Mouse (Mus musculus) thymus, postnatal 10 days (tissue): ENCODE measurements around the gene Rrp7a.
"Not testable (repeated sequence)": the region's sequence is repeated elsewhere in the genome, so short reads cannot be mapped to it uniquely, and the experiment has no call there.

Experiments
- DNase-seq, 2 experiments: peaks; one replicate each; pipeline ENCODE4 v3.0.0; 2021; ENCODE audit warnings: low spot score in 2 of 2

Gene Rrp7a

DNA sequence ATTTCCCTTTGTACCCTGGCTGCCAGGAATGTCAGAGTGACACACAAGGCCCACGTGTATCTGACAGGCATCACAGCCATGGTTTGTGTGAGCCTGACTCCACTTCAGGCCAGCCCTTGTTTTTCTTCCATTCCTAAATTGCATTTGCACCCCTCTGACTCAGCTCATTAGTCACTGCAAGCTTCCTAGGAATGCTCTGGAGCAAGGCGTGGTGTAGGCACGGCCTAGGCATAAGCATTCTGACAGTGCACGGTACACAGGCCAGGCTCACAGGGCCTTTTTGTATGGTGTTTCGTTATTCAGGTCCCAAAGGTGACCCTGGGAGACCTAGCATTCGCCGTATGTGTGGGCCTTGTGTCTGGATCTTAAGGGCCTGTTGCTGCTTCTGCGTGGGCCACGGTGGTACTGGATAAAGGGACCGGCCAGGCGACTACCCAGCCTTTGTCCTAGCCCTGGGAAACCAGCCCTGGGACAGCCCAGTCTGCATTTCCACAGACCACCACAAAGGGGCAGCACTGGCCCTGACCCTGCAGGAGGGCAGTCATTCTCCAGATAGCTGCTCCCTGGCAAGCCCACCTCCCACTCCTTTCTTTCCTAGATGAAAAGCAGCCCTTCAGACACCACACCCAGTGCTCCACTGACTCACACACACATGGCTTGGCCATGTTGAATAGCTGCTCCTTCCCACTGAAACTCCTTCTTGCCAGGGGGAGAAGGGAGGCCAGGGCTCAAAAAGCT lies 34.5 kb upstream of the Rrp7a start:
- DNase-seq = peak; percentile 25 to 53

- DNase-seq = no peak
These were observed 33.2 kb upstream of the Rrp7a start for GRCm38 (mm10) chr15:83155672-83156419.

DNA sequence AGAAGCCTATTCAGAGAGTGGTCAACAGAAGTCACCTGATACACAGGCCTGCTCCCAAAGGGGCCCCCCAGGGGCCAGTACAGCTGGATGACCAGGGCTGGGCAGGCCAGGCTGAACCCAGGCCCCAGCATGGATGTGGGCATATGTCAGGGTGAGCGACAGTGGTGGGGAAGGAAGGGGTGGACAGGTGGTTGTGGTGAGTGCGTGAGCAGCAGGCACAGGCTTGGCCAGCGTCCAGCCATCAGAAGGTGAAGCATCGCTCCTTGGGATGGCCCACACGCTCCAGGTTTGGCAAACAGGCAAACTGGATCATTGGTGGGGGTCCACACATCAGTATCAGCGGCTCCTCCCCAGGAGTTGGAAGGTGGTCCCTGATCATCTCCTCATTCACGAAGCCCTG lies 31.7 kb upstream of the Rrp7a start:
- DNase-seq = no peak

GRCm38 (mm10) chr15:83150694-83151093 lies 28.1 kb upstream of the Rrp7a start:
- no peak for DNase-seq

GRCm38 (mm10) chr15:83150073-83150442 lies 27.5 kb upstream of the Rrp7a start:
- DNase-seq = no peak

DNA sequence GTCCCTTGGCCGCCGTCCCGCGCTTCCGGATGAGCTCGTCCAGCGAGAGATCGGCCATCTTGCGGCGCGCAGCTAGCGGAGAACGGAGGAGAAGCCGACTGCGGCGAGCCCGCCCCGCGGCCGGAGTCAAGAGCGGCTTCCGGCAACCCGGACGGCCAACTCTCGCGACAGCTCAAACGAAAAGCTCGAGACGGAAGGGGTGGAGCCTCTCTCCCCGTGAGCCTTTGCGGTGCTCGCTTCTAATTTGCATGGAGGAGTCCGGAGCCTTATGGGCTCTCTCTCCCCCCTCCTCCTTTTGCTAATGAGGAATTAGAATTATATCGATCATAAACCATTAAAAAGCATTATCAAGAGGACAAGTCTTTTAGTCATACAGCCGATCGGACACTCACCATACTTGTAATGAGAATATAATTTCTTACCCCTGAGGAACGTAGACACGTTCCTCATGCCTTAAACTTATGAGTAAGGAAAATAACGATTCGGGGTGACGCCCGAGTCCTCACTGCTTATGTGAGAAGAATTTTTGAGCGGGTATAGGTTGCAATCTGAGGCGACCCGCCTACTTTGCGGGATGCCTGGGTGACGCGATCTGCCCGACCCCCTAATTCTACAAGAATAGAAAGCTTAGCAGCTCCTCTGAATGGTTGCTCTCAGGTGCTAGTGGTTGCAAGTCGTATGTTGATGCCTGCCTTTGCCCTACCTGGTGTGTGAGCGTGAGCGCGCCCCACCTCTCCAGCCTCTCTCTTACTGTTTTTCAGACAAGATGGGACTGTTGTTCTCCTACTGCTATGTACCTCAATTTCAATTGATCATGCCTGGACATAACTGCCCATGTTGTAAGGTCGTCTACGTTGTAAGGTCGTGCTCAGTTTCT lies 26.8 kb upstream of the Rrp7a start, which contains the start of gene Poldip3:
Gene Poldip3 (minus strand): TSS at position 189 of the 877 bp plus-strand sequence.
- peak; percentile 95 to 99 for DNase-seq

- DNase-seq = peak in 1 of 2 experiments; percentile 59
These were observed 26.2 kb upstream of the Rrp7a start for GRCm38 (mm10) chr15:83148801-83149195.

- DNase-seq = no peak
These were observed 25.8 kb upstream of the Rrp7a start for GRCm38 (mm10) chr15:83148395-83148794.

- DNase-seq = no peak
These were observed 22.9 kb upstream of the Rrp7a start for GRCm38 (mm10) chr15:83145541-83145940.

DNA sequence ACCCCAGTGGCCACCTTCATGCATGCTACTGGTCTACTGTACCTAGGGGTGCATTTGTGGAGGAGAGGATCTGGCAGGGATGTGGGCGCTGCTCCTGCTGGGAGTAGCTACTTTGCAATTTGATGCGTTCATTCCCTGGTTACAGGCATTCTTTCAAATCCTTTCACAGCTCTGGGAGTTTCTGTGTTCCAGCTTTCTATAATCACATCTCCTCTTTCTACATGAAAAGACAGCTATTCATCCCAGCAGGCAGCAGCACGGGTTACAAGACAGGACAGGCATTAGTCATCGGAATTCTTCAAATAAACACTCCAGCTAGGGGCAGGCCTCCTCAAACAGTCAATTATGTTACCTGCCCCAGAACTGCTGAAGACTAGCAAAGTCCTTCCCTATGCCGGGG lies 20.3 kb upstream of the Rrp7a start:
- no peak for DNase-seq

GRCm38 (mm10) chr15:83135654-83136053 lies 13.1 kb upstream of the Rrp7a start:
- no peak for DNase-seq

GRCm38 (mm10) chr15:83134671-83135070 lies 12.1 kb upstream of the Rrp7a start:
- DNase-seq = no peak

DNA sequence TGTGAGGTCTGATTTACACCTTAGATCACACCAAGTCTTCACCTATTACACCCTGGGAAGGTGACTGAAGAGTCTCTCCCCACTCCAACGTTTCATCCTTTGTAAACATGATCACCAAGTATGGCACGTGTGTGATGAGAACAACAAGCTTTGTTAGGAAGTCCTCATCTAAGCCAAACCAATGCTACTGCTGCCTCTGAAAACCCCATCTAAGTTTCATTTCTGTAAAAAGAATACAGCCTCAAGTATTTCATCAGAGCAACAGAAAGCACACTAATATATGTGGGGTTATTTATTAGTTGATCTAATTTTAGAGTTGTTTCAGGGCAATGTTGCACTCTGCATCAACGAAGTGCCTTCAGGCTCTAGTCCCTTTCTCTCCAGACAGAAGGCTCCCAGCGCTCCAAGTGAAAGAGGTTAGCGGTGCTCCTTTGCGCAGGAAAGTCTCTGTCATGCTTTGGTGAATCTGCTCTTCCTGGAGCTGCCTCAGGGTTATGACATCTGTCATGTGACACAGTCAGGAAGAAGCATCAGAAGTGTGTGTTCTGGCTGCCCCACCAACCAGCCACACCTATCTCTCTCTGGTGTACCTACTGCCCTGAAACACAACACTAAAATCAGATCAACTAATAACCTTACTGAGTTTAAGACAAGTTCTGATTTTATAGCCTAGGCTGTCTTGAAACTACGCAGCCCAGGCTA lies 7.1 kb upstream of the Rrp7a start:
- no peak for DNase-seq

DNA sequence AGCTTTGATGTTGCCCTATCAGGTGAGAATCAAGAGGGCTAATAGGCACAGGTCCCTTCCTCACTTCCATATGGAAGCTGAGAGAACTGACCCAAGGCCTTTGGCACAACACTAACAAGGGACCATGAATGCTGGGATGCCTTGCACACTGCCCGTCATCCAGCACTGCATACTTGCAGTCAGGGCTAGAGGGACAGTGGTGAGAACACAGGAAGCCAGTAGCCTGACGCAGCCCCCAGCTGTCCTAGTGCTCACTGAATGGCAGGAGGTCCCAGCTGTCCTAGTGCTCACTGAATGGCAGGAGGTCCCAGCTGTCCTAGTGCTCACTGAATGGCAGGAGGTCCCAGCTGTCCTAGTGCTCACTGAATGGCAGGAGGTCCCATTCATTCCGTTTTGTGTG lies 4.4 kb upstream of the Rrp7a start:
- not testable (repeated sequence) for DNase-seq

- no peak for DNase-seq
These were observed 4.0 kb upstream of the Rrp7a start for GRCm38 (mm10) chr15:83126582-83126981.

DNA sequence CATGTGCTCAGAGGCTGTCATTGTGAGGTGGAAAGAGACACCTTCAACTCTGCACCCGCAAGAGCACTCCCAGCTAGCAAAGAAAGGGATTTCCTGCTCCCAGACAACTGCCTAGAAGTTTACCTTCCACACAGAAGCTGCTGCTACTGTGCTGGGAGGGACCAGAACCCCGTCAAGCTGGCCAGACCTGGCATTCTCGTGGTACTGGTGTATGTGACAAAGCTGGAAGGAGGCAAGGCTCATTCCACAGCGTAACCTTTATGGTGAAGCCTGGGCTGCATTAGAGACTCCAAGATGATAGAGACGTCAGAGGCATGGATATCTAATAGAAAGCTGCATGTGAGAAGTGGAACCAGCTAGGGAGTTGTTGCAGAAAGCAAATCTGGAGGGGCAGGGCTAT lies 2.0 kb upstream of the Rrp7a start:
- DNase-seq = no peak

DNA sequence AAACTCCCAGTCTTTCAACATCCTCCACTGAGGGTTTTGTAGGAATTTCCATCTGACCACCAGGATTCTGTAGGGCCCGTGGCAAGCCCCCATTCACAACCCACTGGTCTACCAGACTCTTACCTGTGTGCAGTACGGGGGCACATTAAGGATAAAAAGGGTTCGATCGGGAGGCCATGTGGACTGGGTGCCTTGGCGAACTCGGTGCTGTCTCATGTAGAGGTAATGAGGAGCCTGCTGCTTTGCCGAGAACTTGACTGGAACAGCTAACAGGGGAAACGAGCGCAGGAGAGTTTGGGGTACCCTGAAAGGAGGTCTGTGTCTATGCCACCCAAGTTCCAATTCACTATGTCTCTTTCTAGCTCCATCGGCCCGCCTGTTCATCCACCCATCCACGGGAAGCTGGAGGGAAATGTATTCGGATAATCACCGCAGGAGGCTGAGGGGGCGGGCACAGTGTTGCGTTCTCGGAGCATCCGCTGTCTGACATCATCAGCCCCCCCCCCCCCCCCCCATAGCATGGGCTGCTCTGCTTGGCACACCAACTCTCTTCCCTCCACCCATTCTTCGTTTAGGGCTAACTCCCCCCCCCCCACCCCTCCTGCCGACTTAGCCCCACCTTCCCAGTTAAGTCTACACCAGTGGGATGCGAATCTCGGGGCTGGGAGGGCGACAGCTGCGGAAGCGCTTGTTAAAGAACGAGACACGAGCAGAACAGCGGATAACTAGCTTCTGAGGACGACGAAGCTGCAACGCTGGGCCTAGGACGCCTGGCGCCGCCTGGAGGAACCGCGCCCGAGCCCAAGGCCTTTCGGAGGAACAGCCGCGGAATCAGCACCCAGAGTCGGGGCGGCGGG lies 664 bp downstream of the Rrp7a start:
- peak; percentile 37 to 39 for DNase-seq

GRCm38 (mm10) chr15:83118360-83118759 lies 4.2 kb downstream of the Rrp7a start:
- no peak for DNase-seq

GRCm38 (mm10) chr15:83115071-83115470 lies 7.5 kb downstream of the Rrp7a start:
- no peak for DNase-seq

- DNase-seq = no peak
These were observed 8.5 kb downstream of the Rrp7a start for GRCm38 (mm10) chr15:83114106-83114505.

DNA sequence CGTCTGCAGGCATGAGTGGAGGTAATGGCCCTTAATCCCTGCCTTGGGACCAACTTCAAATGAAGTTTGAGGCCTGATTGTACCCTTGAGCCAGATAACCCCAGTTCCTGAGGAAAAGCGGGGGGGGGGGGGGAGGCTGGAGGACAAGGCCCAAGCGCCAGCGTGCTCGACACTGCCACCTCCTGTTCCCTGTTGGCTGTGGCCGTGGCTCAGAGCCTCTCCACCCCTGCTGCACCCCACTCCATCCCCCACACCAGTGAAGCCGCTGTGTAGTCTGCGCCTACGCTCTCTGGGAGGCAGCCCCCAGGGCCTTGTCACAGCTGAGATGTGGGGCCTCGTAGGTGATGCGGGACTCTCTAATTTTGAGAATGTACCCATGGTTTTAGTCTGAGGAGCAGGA lies 9.7 kb downstream of the Rrp7a start:
- DNase-seq = peak; percentile 38 to 58
